In genomic region chr5:20332574-20332973, GRCm38 (mm10) we compare ENCODE assay signal across 18 mouse cellular contexts.
A peak's percentile ranks its signal among the peaks of the same experiment; 100 is the strongest.
DNase-seq lines count a peak whose midpoint lies in the region; ATAC-seq and TF ChIP-seq lines count a peak whose summit lies in the region.
"Had no signal": no experiment of that assay in that cellular context is flagged by ENCODE, and none has a peak within 500 bp of the region (broad histone marks: within the 10 kb centered on the region; RNA-seq: fewer than 3 reads in every experiment).

No protein-coding gene starts in this region.

- no peak overlapping the region for H3K4me3 ChIP-seq in layer of hippocampus, adult 2 months
- no peak overlapping the region for H3K4me3 ChIP-seq in forebrain, embryonic 10.5 days
- H3K4me3 ChIP-seq: embryonic facial prominence, embryonic 10.5 days; forebrain, embryonic 15.5 days; hindbrain, embryonic 13.5 days; midbrain, embryonic 13.5 days; stomach, embryonic 15.5 days had no signal

- H3K36me3 ChIP-seq in forebrain, embryonic 10.5 days (replicated peaks): no peaks in the 10 kb centered on the region
- H3K36me3 ChIP-seq: embryonic facial prominence, embryonic 10.5 days; forebrain, embryonic 15.5 days; hindbrain, embryonic 13.5 days; midbrain, embryonic 13.5 days; stomach, embryonic 15.5 days had no signal

- no peak for DNase-seq in layer of hippocampus, adult 2 months (ENCODE audit: low spot score in 2 of 2)
- no peak for DNase-seq in layer of hippocampus, postnatal 25 days (ENCODE audit: extremely low spot score in 1 of 2, low spot score in 1 of 2)
- DNase-seq in natural killer cell, adult 2 months (ENCODE audit: low spot score in 2 of 2): peak; percentile 10 to 19
- DNase-seq in thymus, postnatal 25 days: peak; percentile 31
- DNase-seq in left cerebral cortex, adult 18-20 months (ENCODE audit: low spot score in 2 of 2): no peak
- no peak for DNase-seq in kidney, adult 18-20 months
- DNase-seq in forebrain, embryonic 10.5 days (ENCODE audit: extremely low spot score, low spot score): no peak
- DNase-seq: cerebellum, postnatal 14 days; heart, adult 11 months; lung, adult 18-20 months had no signal

- no peaks in the 10 kb centered on the region for H3K27me3 ChIP-seq in forebrain, embryonic 10.5 days (ENCODE audit: poor library complexity, severe bottlenecking)
- H3K27me3 ChIP-seq: forebrain, embryonic 15.5 days; hindbrain, embryonic 13.5 days; midbrain, embryonic 13.5 days; stomach, embryonic 15.5 days had no signal

- no peak for TF ChIP-seq CTCF in layer of hippocampus, adult 2 months (conservative IDR thresholded peaks at IDR 0.05)

- H3K4me1 ChIP-seq in forebrain, embryonic 10.5 days: no peaks in the 10 kb centered on the region
- H3K4me1 ChIP-seq: embryonic facial prominence, embryonic 10.5 days; hindbrain, embryonic 13.5 days; midbrain, embryonic 13.5 days; stomach, embryonic 15.5 days had no signal

- 85% methylated on average over 4 of the region's 4 CpGs for WGBS in forebrain, embryonic 10.5 days

- no peaks in the 10 kb centered on the region for H3K9me3 ChIP-seq in forebrain, embryonic 10.5 days
- H3K9me3 ChIP-seq: embryonic facial prominence, embryonic 10.5 days; forebrain, embryonic 15.5 days; hindbrain, embryonic 13.5 days; midbrain, embryonic 13.5 days; stomach, embryonic 15.5 days had no signal

- ATAC-seq in common myeloid progenitor, adult 5-6 weeks (replicated peaks; ENCODE audit: low read depth, poor library complexity, severe bottlenecking): peak; percentile 99
- ATAC-seq: forebrain, embryonic 15.5 days; intestine, embryonic 16.5 days; midbrain, embryonic 13.5 days had no signal

- peak overlapping the region; percentile 28; the same call in 1 of the 2 replicates for H3K27ac ChIP-seq in layer of hippocampus, adult 2 months
- no peak overlapping the region for H3K27ac ChIP-seq in forebrain, embryonic 10.5 days
- H3K27ac ChIP-seq: embryonic facial prominence, embryonic 10.5 days; forebrain, embryonic 15.5 days; hindbrain, embryonic 13.5 days; macrophage; midbrain, embryonic 13.5 days; stomach, embryonic 15.5 days had no signal

Comparison
In these comparisons a context has a peak if more than half of its experiments do, and no peak if none do; other contexts are left out.
1. DNase-seq: peak in natural killer cell, adult 2 months (2 of 2) and thymus, postnatal 25 days (single experiment); none in layer of hippocampus, adult 2 months (0 of 2), layer of hippocampus, postnatal 25 days (0 of 2), left cerebral cortex, adult 18-20 months (0 of 2), kidney, adult 18-20 months (single experiment) and forebrain, embryonic 10.5 days (single experiment).